Mouse (Mus musculus) embryonic fibroblast, embryonic 13.5 days (primary cell): ENCODE data around the gene Gpr137.
A peak's percentile ranks its signal among the peaks of the same experiment; 100 is the strongest.

ENCODE experiments used
- CTCF ChIP-seq: IDR thresholded peaks from 2 replicates; pipeline ENCODE4 v1.5.1; 2011; ENCODE audit warnings: mild to moderate bottlenecking, control low read depth, low read length, moderate library complexity, borderline replicate concordance; ENCODE audit not compliant: insufficient read depth
- POLR2A ChIP-seq: IDR thresholded peaks from 2 replicates; pipeline ENCODE4 v1.6.1; 2011; ENCODE audit warnings: low read depth, mild to moderate bottlenecking, control low read depth, low read length, moderate library complexity

DNA sequence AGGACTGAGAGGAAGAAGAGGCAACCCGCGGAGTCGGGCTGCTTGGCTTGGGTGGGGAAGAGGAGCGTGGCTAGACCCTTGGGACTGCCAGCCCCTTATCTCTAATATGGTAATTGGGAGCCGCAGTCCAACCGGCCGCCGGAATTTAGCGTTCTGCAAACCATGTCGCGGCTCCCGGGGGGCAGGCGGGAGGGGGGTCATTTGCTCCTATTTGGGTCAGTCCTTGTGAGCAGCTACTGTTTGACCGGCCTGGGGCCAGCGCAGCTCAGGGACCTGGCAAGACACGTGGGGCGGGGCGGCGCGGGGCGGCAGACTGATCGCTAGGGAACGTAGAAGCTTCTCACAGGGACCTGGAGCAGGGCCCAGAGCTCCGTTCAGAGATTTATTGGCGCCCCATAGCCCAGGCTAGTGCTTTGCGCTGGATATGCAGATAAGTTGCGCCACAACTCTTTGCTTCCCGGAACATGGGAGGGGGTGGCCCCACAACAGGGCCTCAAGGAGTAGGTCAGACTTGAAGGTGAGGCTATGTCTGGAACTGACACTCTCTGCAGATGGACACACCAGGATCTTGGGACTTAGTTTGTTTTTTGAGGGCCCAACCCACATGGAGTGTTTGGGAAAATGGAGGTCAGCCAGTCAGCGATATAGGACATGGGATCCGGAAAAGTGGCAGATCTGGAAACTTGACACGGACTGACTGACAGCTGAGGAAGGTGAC lies 9.9 kb upstream of the Gpr137 start:
- TF ChIP-seq POLR2A (peak; percentile 10; the same call in 1 of the 2 replicates), CTCF (no peak)
